Mouse (Mus musculus): Measurements from ENCODE around the gene Akap8l.

Akap8l gene

GRCm38 (mm10) chr17:32356766-32357760 lies 6.7 kb upstream of the Akap8l start:
- DNase-seq: peak; percentile 88

GRCm38 (mm10) chr17:32356281-32356680 lies 5.9 kb upstream of the Akap8l start:
- peak; percentile 53 for DNase-seq

GRCm38 (mm10) chr17:32355031-32355430 lies 4.6 kb upstream of the Akap8l start:
- peak; percentile 81 for DNase-seq

DNA sequence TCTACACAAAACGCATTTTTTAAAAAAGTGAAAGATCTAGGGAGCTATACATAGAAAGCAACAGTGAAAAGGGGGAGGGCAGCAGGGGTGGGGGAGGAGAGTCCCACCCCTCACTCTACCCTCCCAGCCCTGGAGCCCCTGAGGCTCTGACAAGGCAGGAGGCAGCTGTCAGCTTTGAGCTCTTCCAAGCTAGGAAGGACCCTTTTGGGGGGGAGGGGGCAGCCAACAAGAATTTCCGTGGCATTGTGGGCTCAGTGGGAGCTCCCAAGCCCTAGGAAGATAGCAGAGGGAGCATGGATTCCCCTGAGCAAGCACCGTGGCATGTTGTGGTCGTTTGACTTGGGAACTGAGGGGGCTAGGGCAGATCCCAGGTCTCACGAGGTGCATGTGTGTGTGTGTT lies 3.8 kb upstream of the Akap8l start:
- peak; percentile 90 for DNase-seq

GRCm38 (mm10) chr17:32353696-32354095 lies 3.3 kb upstream of the Akap8l start:
- DNase-seq: peak; percentile 98

DNA sequence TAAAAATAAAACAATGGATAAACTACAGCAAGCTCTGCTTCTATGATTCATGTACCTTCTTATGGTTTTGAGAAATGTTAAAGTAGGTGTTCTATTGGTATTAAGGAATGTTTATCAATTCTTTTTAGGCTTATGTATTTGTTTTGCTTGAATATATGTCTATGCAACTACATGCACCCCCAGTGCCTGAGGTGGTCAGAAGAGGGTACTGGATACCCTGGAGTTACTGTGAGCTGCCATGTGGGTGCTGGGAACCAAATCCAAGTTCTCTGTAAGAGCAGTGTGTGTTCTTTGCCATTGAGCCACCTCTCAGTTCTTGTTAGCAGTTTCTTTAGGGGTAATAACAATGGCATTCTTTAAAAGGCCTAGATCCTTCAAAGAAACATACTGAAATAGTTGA lies 1.3 kb upstream of the Akap8l start:
- peak; percentile 73 for DNase-seq

DNA sequence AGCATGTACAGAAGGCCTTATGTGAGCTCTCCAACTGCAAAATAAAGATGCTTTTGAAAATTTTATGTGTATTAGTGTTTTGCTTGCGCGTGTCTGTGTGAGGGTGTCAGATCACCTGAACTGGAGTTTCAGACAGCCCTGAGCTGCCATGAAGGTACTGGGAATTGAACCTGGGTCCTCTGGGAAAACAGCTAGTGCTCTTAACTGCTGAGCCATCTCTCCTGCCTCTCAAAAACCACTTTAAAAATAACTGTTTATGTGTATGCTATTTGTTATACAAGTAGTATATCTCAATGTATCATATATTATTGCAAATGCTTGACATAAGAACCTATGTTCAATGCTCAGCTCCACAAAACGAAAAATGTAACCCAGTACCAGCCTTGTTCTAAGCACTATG lies 862 bp upstream of the Akap8l start:
- peak; percentile 37 for DNase-seq

GRCm38 (mm10) chr17:32349851-32350381 lies 491 bp downstream of the Akap8l start:
- no peak for DNase-seq

DNA sequence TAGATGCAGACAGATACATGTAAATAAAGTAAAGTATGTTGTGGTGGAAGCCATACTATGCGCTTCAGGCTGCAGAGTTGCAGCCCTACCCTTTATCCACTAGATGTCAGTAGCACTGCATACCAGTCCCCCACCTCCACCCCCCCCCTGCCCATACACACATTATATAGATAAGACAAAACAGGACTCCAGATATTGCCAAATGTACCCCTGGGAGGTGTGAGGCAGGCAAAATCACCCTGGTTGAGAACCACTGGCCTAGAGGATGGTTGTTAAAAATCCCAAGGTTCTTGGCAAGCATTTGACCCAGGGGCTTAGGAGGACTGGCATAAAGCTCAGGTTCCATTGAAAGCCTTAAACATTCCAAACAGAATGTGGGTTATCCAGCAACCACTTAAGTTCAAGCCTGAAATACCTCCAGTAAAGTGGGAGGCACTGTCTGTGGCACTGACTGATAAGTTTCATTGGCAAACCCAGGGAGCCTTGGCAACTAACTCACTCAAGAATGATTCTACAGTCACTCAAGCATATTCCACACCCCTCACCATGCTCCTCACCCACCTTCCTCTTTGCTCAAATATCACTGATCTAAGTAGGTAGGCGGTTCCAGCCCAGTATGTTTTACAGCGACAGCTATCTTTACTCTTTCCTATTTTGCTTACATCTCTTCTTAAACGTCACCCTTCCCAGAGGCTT lies 1.2 kb downstream of the Akap8l start:
- peak; percentile 93 for DNase-seq

- peak; percentile 75 for DNase-seq
Observed at GRCm38 (mm10) chr17:32348406-32348805, 2.0 kb downstream of the Akap8l start.

GRCm38 (mm10) chr17:32341102-32341501 lies 9.3 kb downstream of the Akap8l start:
- no peak for DNase-seq

DNA sequence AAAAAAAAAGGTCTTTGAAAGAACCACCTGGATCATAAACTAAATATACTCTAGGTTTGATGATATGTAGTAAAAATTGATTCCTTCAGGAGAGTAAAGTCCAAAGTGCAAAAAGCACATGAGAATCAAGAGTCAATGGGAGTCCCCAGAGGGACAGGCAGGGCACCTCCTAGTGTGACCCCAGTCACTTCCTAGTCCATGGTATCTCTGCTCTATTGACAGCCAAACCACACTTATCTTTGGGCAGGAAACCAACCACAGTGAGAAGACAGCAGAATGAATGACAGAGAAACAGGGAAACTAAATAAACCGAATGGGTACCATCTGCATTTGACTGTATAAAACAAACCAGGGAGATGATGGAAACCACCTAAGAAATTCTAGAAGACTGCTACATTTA lies 10.3 kb downstream of the Akap8l start:
- DNase-seq: peak; percentile 81

DNA sequence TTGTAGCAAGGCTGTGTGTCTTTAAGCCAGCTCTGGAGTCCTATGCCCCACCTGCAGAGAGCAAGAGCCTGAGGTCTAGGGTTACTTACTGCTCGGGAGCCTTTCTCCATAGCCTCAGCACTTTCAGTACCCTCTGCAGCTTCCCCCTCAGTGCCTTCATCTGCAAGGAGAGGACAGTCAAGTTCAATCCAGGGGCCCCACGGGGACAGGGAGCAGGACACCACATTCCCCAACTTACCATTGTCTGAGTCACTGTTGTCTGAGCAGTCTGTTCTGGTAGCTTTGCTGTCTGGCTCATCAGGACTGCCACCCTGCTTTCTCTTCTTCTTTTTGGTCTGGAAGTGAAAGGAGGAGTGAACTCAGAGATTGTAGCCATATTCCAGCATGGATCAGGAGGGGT lies 14.5 kb downstream of the Akap8l start:
- DNase-seq: peak; percentile 94

DNA sequence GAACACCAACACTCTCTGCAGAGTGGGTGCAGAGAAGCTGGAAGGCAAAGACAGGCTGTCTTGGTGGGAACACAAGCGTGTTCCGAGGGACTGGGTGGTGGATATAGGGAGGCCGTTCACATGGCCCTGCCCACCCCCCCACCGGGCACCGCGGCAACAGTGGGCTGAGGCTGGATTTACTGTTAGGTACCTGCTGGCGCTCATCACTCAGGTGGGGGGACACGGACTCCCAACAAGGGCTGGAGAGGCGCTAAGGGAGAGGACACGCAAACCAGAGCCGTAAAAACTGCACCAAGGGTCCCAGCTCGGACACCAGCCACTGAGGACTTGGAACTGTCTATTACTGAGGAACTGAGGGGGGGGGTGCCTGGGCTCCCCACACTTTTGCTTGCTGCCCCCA lies 15.5 kb downstream of the Akap8l start:
- peak; percentile 92 for DNase-seq

- no peak for DNase-seq
Observed at GRCm38 (mm10) chr17:32333675-32334303, 16.6 kb downstream of the Akap8l start.

DNA sequence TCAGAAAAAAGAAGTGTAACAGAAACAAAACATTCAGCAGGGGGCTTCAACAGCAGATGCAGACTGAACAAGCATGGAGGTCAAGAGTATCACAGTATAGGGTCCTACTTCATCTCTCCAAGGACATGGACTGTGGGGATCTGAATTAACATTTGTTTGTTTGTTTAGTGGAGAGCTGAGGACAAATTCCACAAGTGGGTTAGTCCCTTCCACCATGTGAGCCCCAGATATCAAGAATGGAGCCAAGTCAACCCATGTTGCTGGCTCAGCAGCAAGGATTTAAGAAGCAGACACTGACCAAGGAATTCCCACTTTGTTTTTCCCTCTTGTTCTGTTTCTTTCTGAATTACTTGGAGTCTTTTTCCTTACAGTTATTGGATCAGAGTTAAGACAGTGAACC lies 22.9 kb downstream of the Akap8l start:
- DNase-seq: no peak

DNA sequence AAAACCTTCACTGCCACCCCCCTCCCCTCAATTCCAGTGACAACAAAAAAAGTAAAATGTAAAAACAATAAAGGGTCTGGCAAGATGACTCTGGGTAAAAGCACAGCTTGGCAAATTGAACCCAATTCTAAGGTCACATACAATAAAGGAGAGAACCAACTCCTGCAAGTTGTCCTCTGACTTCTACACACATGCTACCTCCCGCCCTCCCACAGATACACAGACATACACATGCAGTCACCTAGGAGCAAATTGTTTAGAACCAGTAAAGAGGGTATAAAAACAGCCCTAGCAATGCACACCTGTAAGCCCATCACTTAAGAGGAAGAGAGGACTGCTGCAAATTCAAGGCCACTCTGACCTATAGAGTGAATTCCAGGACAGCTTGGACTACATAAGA lies 27.6 kb downstream of the Akap8l start:
- peak; percentile 74 for DNase-seq

- no peak for DNase-seq
Observed at GRCm38 (mm10) chr17:32321836-32322235, 28.6 kb downstream of the Akap8l start.

DNA sequence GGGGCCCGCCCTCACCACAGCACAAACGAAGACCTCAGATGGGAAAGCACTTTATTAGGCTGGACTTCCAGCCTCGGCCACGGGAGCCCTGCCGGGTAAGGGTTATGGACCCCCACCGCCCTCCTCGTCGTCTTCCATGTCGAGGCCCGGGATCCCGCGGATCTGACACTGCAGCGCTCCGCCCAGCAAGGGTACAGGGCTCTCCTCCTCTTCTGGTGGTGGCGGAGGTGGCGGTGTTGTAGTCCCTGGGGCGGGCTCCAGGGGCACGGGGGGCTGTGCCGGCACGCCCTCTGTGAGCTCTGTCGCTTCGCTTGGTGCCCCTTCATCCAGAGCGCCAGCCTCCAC lies 29.0 kb downstream of the Akap8l start:
- DNase-seq: no peak

GRCm38 (mm10) chr17:32320597-32321389 lies 29.6 kb downstream of the Akap8l start, which contains the start of gene Akap8:
TSS of gene Akap8 (minus strand) at chr17:32321238.
- DNase-seq: peak; percentile 100

- DNase-seq: no peak
Observed at GRCm38 (mm10) chr17:32319950-32320349, 30.5 kb downstream of the Akap8l start.

DNA sequence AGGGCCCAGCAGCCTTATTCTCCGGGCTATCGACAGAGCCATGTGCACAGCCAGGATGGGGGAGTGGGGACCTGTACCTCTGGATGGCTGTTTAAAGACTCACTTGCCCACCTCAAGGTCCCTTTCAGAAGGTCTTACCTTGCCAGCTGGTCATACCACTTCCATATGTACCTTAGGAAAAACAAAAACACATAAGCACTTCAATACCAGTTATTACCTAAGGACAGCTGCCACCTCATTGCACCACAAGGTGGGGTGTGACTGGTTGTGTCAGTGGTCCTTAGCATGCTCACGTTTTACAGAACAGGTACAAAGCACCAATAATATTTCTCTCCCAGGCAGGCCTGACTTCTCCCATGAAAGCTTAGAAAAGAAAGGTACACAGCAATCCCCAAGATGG lies 32.7 kb downstream of the Akap8l start:
- DNase-seq: peak; percentile 86
